Mouse (Mus musculus) layer of hippocampus, adult 18-20 months (tissue): ENCODE results near the gene Slc17a9. TPM values are rescaled to one million over a fixed set of nuclear protein-coding genes. Genes with fewer than 3 reads are reported as not detected.

Experiments used
- DNase-seq, 2 experiments: peaks; one replicate each; pipeline ENCODE4 v3.0.0; 2022; ENCODE audit warnings: low spot score in 2 of 2
- long read RNA-seq: library from polyadenylated mRNA; stranded (forward); transcript quantifications from one replicate; pipeline ENCODE4 v2.0.0, GENCODE M21; 2021
- total RNA-seq, 2 experiments: library from RNA; stranded (reverse); gene quantifications; 2 replicates each; pipeline ENCODE4 v1.2.3; 2021

Gene Slc17a9
- under 1 TPM; 0.27 to 0.48 TPM for total RNA-seq
- long read RNA-seq, result 0 reads

GRCm38 (mm10) chr2:180724585-180725413 lies at the start of gene Slc17a9:
Gene Slc17a9 (plus strand): TSS chr2:180725263.
- DNase-seq, result no peak

GRCm38 (mm10) chr2:180676706-180677105 lies 48.4 kb upstream of the Slc17a9 start:
- no peak for DNase-seq

GRCm38 (mm10) chr2:180678609-180679140 lies 46.4 kb upstream of the Slc17a9 start:
- DNase-seq, result peak; percentile 53 to 85

- no peak for DNase-seq
Measured at GRCm38 (mm10) chr2:180681225-180681624, 43.8 kb upstream of the Slc17a9 start.

GRCm38 (mm10) chr2:180683524-180683923 lies 41.5 kb upstream of the Slc17a9 start:
- no peak for DNase-seq

- DNase-seq, result no peak
Measured at GRCm38 (mm10) chr2:180684031-180684430, 41.0 kb upstream of the Slc17a9 start.

GRCm38 (mm10) chr2:180689841-180690240 lies 35.2 kb upstream of the Slc17a9 start:
- peak in 1 of 2 experiments; percentile 23 for DNase-seq

GRCm38 (mm10) chr2:180692630-180693029 lies 32.4 kb upstream of the Slc17a9 start:
- peak in 1 of 2 experiments; percentile 22 for DNase-seq

- DNase-seq, result peak in 1 of 2 experiments; percentile 18
Measured at GRCm38 (mm10) chr2:180695176-180695575, 29.9 kb upstream of the Slc17a9 start.

GRCm38 (mm10) chr2:180700457-180700856 lies 24.6 kb upstream of the Slc17a9 start:
- DNase-seq, result no peak

GRCm38 (mm10) chr2:180701053-180701766 lies 23.9 kb upstream of the Slc17a9 start:
- DNase-seq, result no peak

GRCm38 (mm10) chr2:180701767-180702621 lies 23.1 kb upstream of the Slc17a9 start:
- DNase-seq, result peak; percentile 91 to 94

GRCm38 (mm10) chr2:180702701-180703149 lies 22.3 kb upstream of the Slc17a9 start:
- no peak for DNase-seq

- DNase-seq, result no peak
Measured at GRCm38 (mm10) chr2:180703175-180703574, 21.9 kb upstream of the Slc17a9 start.

GRCm38 (mm10) chr2:180703645-180704359 lies 21.3 kb upstream of the Slc17a9 start:
- DNase-seq, result no peak

- no peak for DNase-seq
Measured at GRCm38 (mm10) chr2:180704591-180704990, 20.5 kb upstream of the Slc17a9 start.

- no peak for DNase-seq
Measured at GRCm38 (mm10) chr2:180705066-180705465, 20.0 kb upstream of the Slc17a9 start.

GRCm38 (mm10) chr2:180705975-180706374 lies 19.1 kb upstream of the Slc17a9 start:
- no peak for DNase-seq

- DNase-seq, result no peak
Measured at GRCm38 (mm10) chr2:180709023-180709922, 15.8 kb upstream of the Slc17a9 start.
